Mouse (Mus musculus) kidney, adult 2 months (tissue): Measurements from ENCODE around the gene Praf2.

Experiments used
- CTCF ChIP-seq: fragments of 200-500 bp; conservative IDR thresholded peaks from 2 replicates; pipeline ENCODE4 v1.5.1; 2011; ENCODE audit warnings: low read depth, mild to moderate bottlenecking, control low read depth, low read length, moderate library complexity, mixed read lengths; ENCODE audit not compliant: insufficient read depth, insufficient read length
- POLR2A ChIP-seq: fragments of 200-500 bp; IDR thresholded peaks from one replicate; pipeline ENCODE4 v1.6.1; 2011; ENCODE audit warnings: low read depth, low read length, control low read depth

DNA sequence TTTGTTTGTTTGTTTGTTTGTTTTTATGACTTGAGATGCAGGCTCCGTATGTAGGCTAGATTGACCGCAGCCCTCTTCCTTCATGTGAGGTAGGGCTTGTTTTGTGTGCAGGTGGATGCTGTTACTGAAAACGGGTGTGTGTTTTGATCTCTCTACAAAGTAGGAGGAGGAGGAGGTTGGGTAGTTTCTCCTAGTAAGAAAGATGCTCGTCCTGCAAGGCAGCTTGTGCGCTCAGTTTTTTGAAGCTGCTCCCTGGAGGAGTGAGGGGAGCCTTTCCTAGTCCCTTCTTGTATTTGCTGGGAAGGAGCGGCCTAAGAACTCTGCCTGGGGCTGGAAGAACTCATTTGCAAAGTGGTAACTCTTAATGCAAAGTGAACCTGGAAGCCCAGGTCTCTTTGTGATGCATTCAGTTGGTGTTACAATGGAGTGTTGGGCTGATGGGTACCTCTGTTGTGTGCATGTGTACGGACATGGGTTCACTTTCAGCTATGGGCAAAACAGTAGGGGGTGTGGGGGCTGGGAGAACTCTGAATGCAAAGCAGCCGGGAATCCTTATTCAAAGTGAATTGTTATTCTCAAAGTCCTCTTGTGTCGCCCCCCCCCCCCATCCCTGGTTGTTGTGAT is 36.5 kb downstream of the Praf2 start:
- TF ChIP-seq POLR2A: no peak
- TF ChIP-seq CTCF: no peak
